Mouse (Mus musculus) gastrocnemius, adult 8-10 months (tissue): ENCODE measurements around the gene Gm14496. TPM values are rescaled to one million over a fixed set of nuclear protein-coding genes. Genes with fewer than 3 reads are reported as not detected.
"Not testable (repeated sequence)": the region's sequence is repeated elsewhere in the genome, so short reads cannot be mapped to it uniquely, and the experiment has no call there.

Experiments used
- DNase-seq, 2 experiments: peaks; one replicate each; pipeline ENCODE4 v3.0.0; 2022; ENCODE audit warnings: low spot score in 2 of 2
- total RNA-seq, 4 experiments: library from RNA; stranded (reverse); gene quantifications; 2 replicates each; pipeline ENCODE4 v1.2.4; 2022

The Gm14496 gene
- total RNA-seq: not detected

- no peak for DNase-seq
Measured at GRCm38 (mm10) chr2:181990829-181991228, at the start of gene Gm14496. Gm14496 (plus strand) TSS chr2:181991129.

GRCm38 (mm10) chr2:181952747-181953680 is 37.9 kb upstream of the Gm14496 start:
- not testable (repeated sequence) for DNase-seq

GRCm38 (mm10) chr2:181968395-181968794 is 22.5 kb upstream of the Gm14496 start:
- DNase-seq: no peak

- no peak for DNase-seq
Measured at GRCm38 (mm10) chr2:181969187-181969586, 21.7 kb upstream of the Gm14496 start.

DNA sequence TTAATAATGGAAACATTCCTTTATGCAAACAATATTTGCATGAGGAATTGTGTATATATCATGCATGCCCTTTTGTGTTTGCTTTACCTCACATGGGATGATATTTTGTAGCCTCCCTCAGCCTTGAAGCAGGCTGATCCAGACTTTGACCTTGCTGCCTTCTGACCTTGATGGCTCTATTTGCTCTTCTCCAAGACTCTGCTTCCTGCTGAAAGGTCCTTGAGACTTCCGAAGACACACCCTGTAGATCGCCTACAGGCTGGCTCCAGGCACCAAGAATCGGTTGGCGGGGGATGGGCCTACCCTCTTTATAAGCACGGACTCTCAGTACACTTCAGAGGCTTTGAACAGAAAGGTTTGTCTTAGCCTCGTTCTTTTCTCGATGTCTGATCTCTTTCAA is 9.0 kb upstream of the Gm14496 start:
- not testable (repeated sequence) for DNase-seq

Other genes with a start within 250 kb of the Gm14496 start
- gene Myt1, start 227.8 kb upstream of the Gm14496 start, total RNA-seq: not detected
- 10 to 100 TPM; 43.7 to 50.5 (median 47.9) TPM for gene Pcmtd2, start 153.3 kb upstream of the Gm14496 start, total RNA-seq
- gene Polr3k, start 126.8 kb upstream of the Gm14496 start, total RNA-seq: 10 to 100 TPM; 11.1 to 17.7 (median 13.3) TPM